Mouse (Mus musculus): ENCODE measurements around the gene Agap2.

Agap2 gene

GRCm38 (mm10) chr10:127075080-127075479 is at the start of gene Agap2:
Agap2 (plus strand) TSS chr10:127075284.
- no peak for DNase-seq (ENCODE audit: low spot score)

GRCm38 (mm10) chr10:127030336-127031296 is 44.5 kb upstream of the Agap2 start, which contains the start of gene Tsfm:
Tsfm (minus strand) TSS chr10:127030840.
- peak; percentile 90 for DNase-seq (ENCODE audit: low spot score)

- no peak for DNase-seq (ENCODE audit: low spot score)
These were observed 41.8 kb upstream of the Agap2 start for GRCm38 (mm10) chr10:127033301-127033741.

- DNase-seq (ENCODE audit: low spot score), result no peak
These were observed 38.8 kb upstream of the Agap2 start for GRCm38 (mm10) chr10:127036273-127036672.

- no peak for DNase-seq (ENCODE audit: low spot score)
These were observed 37.4 kb upstream of the Agap2 start for GRCm38 (mm10) chr10:127037641-127038040.

GRCm38 (mm10) chr10:127040569-127041214 is 34.4 kb upstream of the Agap2 start:
- no peak for DNase-seq (ENCODE audit: low spot score)

- peak; percentile 24 for DNase-seq (ENCODE audit: low spot score)
These were observed 33.8 kb upstream of the Agap2 start, which contains the start of the genes Mettl1 and Eef1akmt3 for GRCm38 (mm10) chr10:127041274-127041766. Mettl1 (plus strand) TSS chr10:127041414. Eef1akmt3 (minus strand) TSS chr10:127041513.

GRCm38 (mm10) chr10:127041774-127042338 is 33.2 kb upstream of the Agap2 start:
- peak; percentile 89 for DNase-seq (ENCODE audit: low spot score)

- DNase-seq (ENCODE audit: low spot score), result no peak
These were observed 32.5 kb upstream of the Agap2 start for GRCm38 (mm10) chr10:127042468-127043115.

- no peak for DNase-seq (ENCODE audit: low spot score)
These were observed 31.9 kb upstream of the Agap2 start for GRCm38 (mm10) chr10:127043187-127043586.

- DNase-seq (ENCODE audit: low spot score), result no peak
These were observed 27.1 kb upstream of the Agap2 start, which contains the start of gene Cyp27b1 for GRCm38 (mm10) chr10:127047954-127048353. Cyp27b1 (plus strand) TSS chr10:127048250.

GRCm38 (mm10) chr10:127048608-127049394 is 26.3 kb upstream of the Agap2 start:
- no peak for DNase-seq (ENCODE audit: low spot score)

GRCm38 (mm10) chr10:127049395-127050118 is 25.5 kb upstream of the Agap2 start:
- DNase-seq (ENCODE audit: low spot score), result no peak

- DNase-seq (ENCODE audit: low spot score), result no peak
These were observed 25.0 kb upstream of the Agap2 start for GRCm38 (mm10) chr10:127050119-127050474.

GRCm38 (mm10) chr10:127054646-127055045 is 20.4 kb upstream of the Agap2 start:
- DNase-seq (ENCODE audit: low spot score), result no peak

- DNase-seq (ENCODE audit: low spot score), result no peak
These were observed 19.7 kb upstream of the Agap2 start for GRCm38 (mm10) chr10:127055406-127055805.

- no peak for DNase-seq (ENCODE audit: low spot score)
These were observed 18.6 kb upstream of the Agap2 start for GRCm38 (mm10) chr10:127056490-127056889.

GRCm38 (mm10) chr10:127058161-127058560 is 16.9 kb upstream of the Agap2 start:
- peak; percentile 72 for DNase-seq (ENCODE audit: low spot score)

- no peak for DNase-seq (ENCODE audit: low spot score)
These were observed 16.4 kb upstream of the Agap2 start for GRCm38 (mm10) chr10:127058708-127059107.
